Mouse (Mus musculus) left cerebral cortex, postnatal 10 days (tissue): Measurements from ENCODE around the gene A2m. TPM values are rescaled to one million over a fixed set of nuclear protein-coding genes. Genes with fewer than 3 reads are reported as not detected.

Source experiments
- DNase-seq, 2 experiments: peaks; one replicate each; pipeline ENCODE4 v3.0.0; 2021 to 2022; ENCODE audit warnings: low spot score in 2 of 2, mixed read lengths in 1 of 2; ENCODE audit errors: extremely low spot score in 1 of 2
- intact Hi-C: fragments of 180-260 bp; cut with DNase I; formaldehyde crosslinking; loops from one replicate; pipeline ENCODE4 v1.15.1; 2025
- total RNA-seq, 2 experiments: library from RNA; stranded (reverse); gene quantifications; 2 replicates each; pipeline ENCODE4 v1.2.3; 2021

A2m gene
- 1 to 10 TPM; 3.0 to 3.2 TPM for total RNA-seq

DNA sequence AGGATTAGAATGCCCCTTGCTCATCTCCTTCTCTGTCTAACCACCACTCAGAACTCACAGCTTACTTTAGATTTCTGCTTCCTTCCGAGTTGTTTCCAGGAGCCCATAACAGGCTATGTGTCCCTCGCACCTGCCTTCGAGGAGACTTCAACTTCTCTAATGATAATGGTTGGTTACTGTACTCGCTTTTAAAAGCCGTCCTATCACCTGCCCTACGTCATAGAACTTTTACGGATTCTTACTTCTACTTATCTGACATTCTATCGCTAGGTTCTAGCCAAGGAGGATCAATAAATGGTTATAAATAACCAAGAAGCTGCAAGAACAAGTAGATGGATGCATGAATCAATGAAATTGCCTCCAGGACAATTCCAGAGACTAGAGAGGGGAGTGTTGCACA is at the start of gene A2m:
TSS of gene A2m (plus strand) at position 301 of the 400 bp plus-strand sequence.
- intact Hi-C loops: no loop called here
- no peak for DNase-seq

DNA sequence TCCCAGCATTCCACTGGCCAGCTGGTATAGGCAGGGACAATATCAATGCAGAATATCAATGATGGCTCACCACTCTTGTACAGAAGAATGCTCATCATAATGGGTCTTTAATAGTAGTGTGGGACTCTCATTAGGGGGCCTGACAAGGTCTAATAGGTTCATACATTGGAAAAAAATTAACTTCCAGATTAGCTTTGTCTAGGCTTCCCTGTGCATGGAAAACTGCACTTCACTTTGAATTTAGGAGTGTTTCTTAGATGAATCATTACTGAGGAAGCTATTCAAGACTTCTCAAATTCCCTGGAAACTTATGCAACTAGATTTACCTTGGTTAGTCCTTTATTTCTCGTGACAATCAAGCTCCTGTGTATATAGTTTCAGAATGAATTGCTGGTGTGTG is 45.0 kb upstream of the A2m start:
- no peak for DNase-seq
- intact Hi-C loops: no loop called here

DNA sequence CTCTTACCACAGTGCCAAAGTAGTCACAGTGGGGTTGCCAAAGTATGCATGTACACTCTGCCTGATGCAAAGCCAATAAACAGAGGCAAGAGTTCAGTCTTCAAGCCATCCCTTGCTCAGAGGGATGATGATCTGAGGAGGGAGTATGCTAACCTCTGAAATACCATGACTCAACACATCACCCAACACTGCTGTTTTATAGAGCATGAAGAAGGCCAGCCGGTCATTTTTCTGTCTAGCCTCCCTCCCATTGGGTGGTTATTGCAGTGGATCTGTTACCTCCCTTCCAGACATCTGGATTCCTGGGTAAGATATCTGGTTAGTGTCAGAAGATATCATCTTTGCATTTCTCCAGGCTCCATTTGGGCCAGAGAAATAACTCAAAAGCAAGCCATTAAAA is 34.2 kb upstream of the A2m start:
- DNase-seq: no peak
- intact Hi-C loops: no loop called here

DNA sequence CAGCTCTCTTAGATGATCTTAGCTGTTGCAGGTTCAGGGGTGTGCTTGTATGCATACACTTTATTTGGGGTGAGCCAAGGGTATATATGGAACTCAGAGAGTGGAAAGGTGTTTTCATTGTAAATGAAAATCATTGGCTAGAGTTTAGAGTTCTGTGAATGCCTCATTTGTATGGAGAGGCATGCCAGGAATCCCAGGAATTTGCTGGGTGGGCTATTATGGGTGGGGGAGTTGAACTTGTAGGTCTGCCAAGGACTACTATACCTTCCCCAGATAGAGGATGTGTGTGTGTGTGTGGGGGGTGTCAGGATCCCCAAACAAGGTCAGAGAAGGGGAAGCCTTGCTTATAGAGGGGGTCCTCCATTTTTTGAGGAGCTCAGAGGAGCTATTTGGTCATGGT is 27.3 kb upstream of the A2m start:
- intact Hi-C loops: no loop called here
- DNase-seq: no peak

DNA sequence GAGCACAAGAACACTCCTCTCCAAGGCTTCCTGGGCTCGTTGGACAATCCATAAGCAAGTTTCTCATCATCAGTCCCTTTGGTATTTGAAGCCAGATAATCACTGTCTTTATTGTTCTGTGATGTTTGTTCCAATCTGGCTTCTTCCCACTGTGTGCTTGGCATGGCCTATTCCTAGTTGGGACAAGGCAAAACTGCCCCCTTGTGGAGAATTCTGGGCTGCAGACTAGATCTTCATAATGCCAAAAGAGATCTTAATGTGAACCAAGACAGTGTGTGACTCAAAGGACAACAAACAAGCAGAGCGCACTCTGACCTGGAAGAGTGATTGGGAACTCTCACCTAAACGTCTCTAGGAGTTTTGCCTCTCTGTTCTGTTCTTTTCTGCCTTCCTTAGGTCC is 23.4 kb upstream of the A2m start:
- DNase-seq: no peak
- intact Hi-C loops: no loop called here

DNA sequence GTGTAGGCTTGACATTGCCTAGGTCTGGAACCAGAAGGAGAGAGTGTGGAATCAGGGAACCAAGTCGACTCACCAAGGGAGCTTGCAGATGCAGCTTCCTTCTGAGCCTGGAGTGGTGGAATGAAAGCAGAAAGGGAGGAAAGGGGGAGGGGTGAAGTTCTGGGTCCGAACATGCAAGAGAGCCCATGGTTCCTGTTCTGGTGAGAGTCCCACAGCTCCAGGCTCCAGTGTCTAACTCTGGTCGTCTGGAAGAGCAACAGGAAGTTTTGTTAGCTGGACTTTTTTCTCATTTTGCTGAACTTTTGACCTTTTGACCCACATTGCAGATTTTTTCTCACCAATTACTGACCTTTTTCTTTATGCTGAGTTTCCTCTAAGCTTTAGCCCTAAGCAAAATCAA is 17.7 kb upstream of the A2m start:
- DNase-seq: no peak
- intact Hi-C loops: no loop called here

DNA sequence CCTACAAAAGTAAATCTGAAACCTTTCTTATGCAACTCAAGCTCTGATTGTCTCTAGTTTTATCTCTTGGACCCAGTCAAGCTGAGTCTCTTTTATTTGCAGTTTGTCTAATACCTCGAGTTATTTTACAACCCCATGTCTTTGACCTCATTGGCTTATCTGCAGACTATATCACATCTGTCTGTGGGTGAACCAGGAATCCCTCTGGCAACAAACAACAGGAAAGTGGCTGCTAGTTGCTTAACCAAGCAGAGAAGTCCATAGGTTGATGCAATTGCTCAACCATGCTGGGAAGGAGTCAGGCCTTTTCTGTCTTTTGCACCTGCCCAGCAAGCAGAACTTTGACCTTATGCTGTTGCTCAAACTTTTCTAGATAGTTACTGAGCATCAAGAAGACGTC is 12.7 kb upstream of the A2m start:
- DNase-seq: no peak
- intact Hi-C loops: no loop called here

DNA sequence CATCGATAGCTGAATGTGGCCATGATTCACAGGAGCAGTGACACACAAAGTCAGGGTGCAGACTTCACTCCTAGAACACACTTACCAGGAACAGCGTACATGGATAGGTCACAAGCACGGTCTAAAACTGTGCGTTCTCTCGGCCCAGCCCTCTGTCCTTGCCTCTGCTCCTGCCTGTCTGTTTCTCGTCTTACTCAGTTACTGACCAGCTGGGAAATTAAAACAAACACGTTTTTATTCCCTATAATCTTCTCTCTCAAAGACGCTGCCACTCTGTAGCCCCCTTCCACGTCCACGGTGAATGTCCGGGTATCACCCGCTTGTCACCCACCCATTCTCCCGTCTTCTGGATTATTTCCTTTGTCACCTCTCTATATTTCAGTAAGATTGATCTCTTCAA is 656 bp upstream of the A2m start:
- intact Hi-C loops: no loop called here
- DNase-seq: no peak

DNA sequence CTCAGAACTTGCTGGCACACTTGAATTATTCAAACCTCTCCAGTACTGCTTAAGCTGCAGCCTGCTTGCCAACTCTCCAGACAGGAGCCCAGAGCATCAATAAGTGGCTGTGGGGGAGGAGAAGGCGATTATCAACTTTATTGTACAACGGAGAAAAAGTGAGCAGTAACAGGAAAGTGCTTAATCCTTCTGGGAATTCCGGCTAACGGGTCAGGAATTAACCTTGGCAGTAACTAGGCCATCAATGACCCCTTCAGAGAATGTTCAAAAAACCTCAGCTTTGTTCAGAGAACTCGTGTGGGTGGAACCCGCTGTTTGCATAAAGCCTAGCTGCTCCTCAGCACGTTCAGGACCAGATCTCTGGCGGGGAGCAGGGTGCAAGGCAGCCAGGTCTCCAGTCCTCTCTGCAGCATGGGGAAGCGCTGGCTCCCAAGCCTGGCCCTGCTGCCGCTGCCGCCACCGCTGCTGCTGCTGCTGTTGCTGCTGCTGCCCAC is 749 bp downstream of the A2m start:
- DNase-seq: peak; percentile 16 to 25
- intact Hi-C loops: no loop called here

DNA sequence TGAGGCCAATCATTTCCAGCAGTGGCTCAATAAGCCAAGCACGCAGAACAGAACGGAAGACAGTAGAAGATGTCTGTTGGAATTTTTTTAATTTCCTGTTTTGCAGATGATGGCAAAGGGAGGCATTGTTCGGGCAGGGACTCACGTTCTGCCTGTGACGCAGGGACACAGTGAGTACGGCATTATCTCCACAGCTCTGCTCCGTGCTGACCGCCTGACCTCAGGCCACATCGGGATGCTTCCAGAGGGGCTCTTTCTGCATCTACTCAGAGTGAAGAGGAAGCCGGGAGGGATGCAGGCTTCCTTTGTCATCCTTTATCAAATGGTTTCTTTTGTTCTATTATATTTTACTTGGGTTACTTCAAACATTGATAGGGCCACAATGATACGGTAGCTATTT is 13.3 kb downstream of the A2m start:
- DNase-seq: no peak
- intact Hi-C loops: no loop called here

Other genes starting within 250 kb of the A2m start
- gene Iqsec3, start 161.7 kb upstream of the A2m start, total RNA-seq: 10 to 100 TPM; 47.8 to 49.0 TPM
- not detected for gene Gm7298, start 97.6 kb downstream of the A2m start, total RNA-seq
- gene Mug1, start 203.2 kb downstream of the A2m start, total RNA-seq: not detected